Mouse (Mus musculus) hindbrain, embryonic 10.5 days (tissue): ENCODE data around the gene Gm44511. TPM values are rescaled to one million over a fixed set of nuclear protein-coding genes. Genes with fewer than 3 reads are reported as not detected.
A peak's percentile ranks its signal among the peaks of the same experiment; 100 is the strongest.
"Not testable (repeated sequence)": the region's sequence is repeated elsewhere in the genome, so short reads cannot be mapped to it uniquely, and the experiment has no call there.

Source experiments
- DNase-seq: peaks from one replicate; pipeline ENCODE4 v3.0.0-alpha.2; 2017; ENCODE audit warnings: low spot score
- H3K27ac ChIP-seq: fragments of 300-500 bp; sonication (generic); 2 replicates; pipeline ENCODE4 v1.5.1; 2016; ENCODE audit warnings: mild to moderate bottlenecking, moderate library complexity
- H3K27me3 ChIP-seq: fragments of 300-500 bp; sonication (generic); 2 replicates; pipeline ENCODE4 v1.6.1; 2016; ENCODE audit warnings: mild to moderate bottlenecking; ENCODE audit not compliant: poor library complexity, insufficient read depth, severe bottlenecking
- H3K36me3 ChIP-seq: fragments of 300-500 bp; sonication (generic); 2 replicates; pipeline ENCODE4 v1.6.1; 2016; ENCODE audit warnings: mild to moderate bottlenecking, moderate library complexity
- H3K4me1 ChIP-seq: fragments of 300-500 bp; sonication (generic); replicated peaks from 2 replicates; pipeline ENCODE4 v1.6.1; 2016; ENCODE audit warnings: mild to moderate bottlenecking
- H3K4me3 ChIP-seq: fragments of 300-500 bp; sonication (generic); 2 replicates; pipeline ENCODE4 v1.5.1; 2016; ENCODE audit warnings: mild to moderate bottlenecking, moderate library complexity
- H3K9me3 ChIP-seq: fragments of 300-500 bp; sonication (generic); 2 replicates; pipeline ENCODE4 v1.6.1; 2016; ENCODE audit warnings: mild to moderate bottlenecking, moderate library complexity
- WGBS: fragments of 180-500 bp; shearing (Covaris S2); methylation state at CpG from one replicate; pipeline ENCODE4 v1.1.7; 2016; 5-methylcytosine and 5-hydroxymethylcytosine counted together
- polyA plus RNA-seq: library from polyadenylated mRNA; unstranded; fragments of >200 nt; fragmentation: Nextera tagmentation; extraction: Ambion mirVana; gene quantifications from 2 replicates; pipeline ENCODE4 v1.2.1, GENCODE M21; 2016

Gm44511 gene
- polyA plus RNA-seq, 1 experiment from 2014 or later, result not detected

GRCm38 (mm10) chr6:128761144-128761540 is 65.0 kb downstream of the Gm44511 start:
- H3K4me3 ChIP-seq, result peak overlapping the region; percentile 63
- DNase-seq, result no peak
- no peak overlapping the region for H3K27ac ChIP-seq
- H3K4me1 ChIP-seq, result peaks cover 15% of the 10 kb centered on the region; the same call in 1 of the 2 replicates
- WGBS, result 44% methylated on average over 5 of the region's 5 CpGs
- no peaks in the 10 kb centered on the region for H3K27me3 ChIP-seq
- no peaks in the 10 kb centered on the region for H3K36me3 ChIP-seq
- no peaks in the 10 kb centered on the region for H3K9me3 ChIP-seq

- H3K9me3 ChIP-seq, H3K36me3 ChIP-seq, H3K27me3 ChIP-seq: not testable (repeated sequence)
- H3K4me1 ChIP-seq, result peaks cover 15% of the 10 kb centered on the region; the same call in 1 of the 2 replicates
- WGBS, result under 1% methylated on average over 44 of the region's 44 CpGs
- DNase-seq, result peak; percentile 89
- peak overlapping the region; percentile 80 for H3K27ac ChIP-seq
- peak overlapping the region; percentile 63 for H3K4me3 ChIP-seq
Observed at GRCm38 (mm10) chr6:128760416-128761143, 65.5 kb downstream of the Gm44511 start.

- Histone ChIP-seq H3K4me1 (peaks cover 15% of the 10 kb centered on the region; the same call in 1 of the 2 replicates), H3K27ac (peak overlapping the region; percentile 80), H3K4me3 (peak overlapping the region; percentile 63)
- H3K9me3 ChIP-seq, H3K27me3 ChIP-seq, H3K36me3 ChIP-seq: not testable (repeated sequence)
- WGBS, result under 1% methylated on average over 22 of the region's 22 CpGs
- peak; percentile 87 for DNase-seq
Observed at GRCm38 (mm10) chr6:128760016-128760415, 66.1 kb downstream of the Gm44511 start.

GRCm38 (mm10) chr6:128759221-128759950 is 66.7 kb downstream of the Gm44511 start:
- H3K4me3 ChIP-seq, result peak overlapping the region; percentile 63
- DNase-seq, result no peak

GRCm38 (mm10) chr6:128755402-128755763 is 70.7 kb downstream of the Gm44511 start:
- not testable (repeated sequence) for H3K4me1 ChIP-seq, H3K27me3 ChIP-seq, H3K27ac ChIP-seq, DNase-seq, H3K36me3 ChIP-seq, H3K9me3 ChIP-seq, H3K4me3 ChIP-seq
- WGBS, result 70% methylated on average over 4 of the region's 4 CpGs

More at GRCm38 (mm10) chr6:128759221-128759950, 66.7 kb downstream of the Gm44511 start:
- WGBS, result 79% methylated on average over 5 of the region's 5 CpGs
- no peaks in the 10 kb centered on the region for H3K27me3 ChIP-seq
- no peak overlapping the region for H3K27ac ChIP-seq
- no peaks in the 10 kb centered on the region for H3K9me3 ChIP-seq
- peaks cover 15% of the 10 kb centered on the region; the same call in 1 of the 2 replicates for H3K4me1 ChIP-seq
- H3K36me3 ChIP-seq, result no peaks in the 10 kb centered on the region

GRCm38 (mm10) chr6:128754748-128755401 is 71.2 kb downstream of the Gm44511 start:
- not testable (repeated sequence) for H3K27me3 ChIP-seq, H3K4me3 ChIP-seq, H3K36me3 ChIP-seq, H3K4me1 ChIP-seq, DNase-seq, H3K9me3 ChIP-seq
- 88% methylated on average over 12 of the region's 12 CpGs for WGBS
- peak overlapping the region; percentile 77; the same call in 1 of the 2 replicates for H3K27ac ChIP-seq

GRCm38 (mm10) chr6:128754265-128754664 is 71.8 kb downstream of the Gm44511 start:
- 0 out of 2 replicates have a peak overlapping the region, but pooled peaks have one; percentile 16 for H3K4me3 ChIP-seq
- DNase-seq, H3K4me1 ChIP-seq, H3K9me3 ChIP-seq, H3K36me3 ChIP-seq, H3K27me3 ChIP-seq: not testable (repeated sequence)
- H3K27ac ChIP-seq, result peak overlapping the region; percentile 77
- 43% methylated on average over 10 of the region's 10 CpGs for WGBS

- H3K27ac ChIP-seq, H3K9me3 ChIP-seq, H3K27me3 ChIP-seq, H3K4me3 ChIP-seq, H3K4me1 ChIP-seq, H3K36me3 ChIP-seq: not testable (repeated sequence)
- WGBS, result 42% methylated on average over 8 of the region's 8 CpGs
- peak; percentile 73 for DNase-seq
Observed at GRCm38 (mm10) chr6:128753610-128754224, 72.4 kb downstream of the Gm44511 start.

GRCm38 (mm10) chr6:128747006-128747405 is 79.1 kb downstream of the Gm44511 start:
- not testable (repeated sequence) for H3K9me3 ChIP-seq, DNase-seq
- 82% methylated on average over 6 of the region's 6 CpGs for WGBS

GRCm38 (mm10) chr6:128737445-128737844 is 88.7 kb downstream of the Gm44511 start:
- H3K36me3 ChIP-seq, result no peaks in the 10 kb centered on the region
- WGBS, result 88% methylated on average over 7 of the region's 7 CpGs
- H3K4me1 ChIP-seq, result no peaks in the 10 kb centered on the region
- H3K4me3 ChIP-seq, result no peak overlapping the region
- H3K27me3 ChIP-seq, result no peaks in the 10 kb centered on the region
- no peak for DNase-seq
- H3K27ac ChIP-seq, result no peak overlapping the region
- no peaks in the 10 kb centered on the region for H3K9me3 ChIP-seq

More at GRCm38 (mm10) chr6:128747006-128747405, 79.1 kb downstream of the Gm44511 start:
- not testable (repeated sequence) for H3K27ac ChIP-seq, H3K36me3 ChIP-seq, H3K4me3 ChIP-seq, H3K4me1 ChIP-seq, H3K27me3 ChIP-seq

GRCm38 (mm10) chr6:128736100-128736499 is 90.0 kb downstream of the Gm44511 start:
- Histone ChIP-seq H3K4me3 (no peak overlapping the region), H3K27me3 (no peaks in the 10 kb centered on the region), H3K36me3 (no peaks in the 10 kb centered on the region), H3K27ac (no peak overlapping the region), H3K9me3 (no peaks in the 10 kb centered on the region), H3K4me1 (no peaks in the 10 kb centered on the region)
- peak; percentile 14 for DNase-seq

GRCm38 (mm10) chr6:128734896-128735295 is 91.2 kb downstream of the Gm44511 start:
- Histone ChIP-seq H3K4me3 (no peak overlapping the region), H3K36me3 (no peaks in the 10 kb centered on the region), H3K27ac (no peak overlapping the region), H3K9me3 (no peaks in the 10 kb centered on the region), H3K27me3 (no peaks in the 10 kb centered on the region), H3K4me1 (no peaks in the 10 kb centered on the region)
- no peak for DNase-seq
